Mouse (Mus musculus): ENCODE results near the gene Zmiz1. TPM values are rescaled to one million over a fixed set of nuclear protein-coding genes. Genes with fewer than 3 reads are reported as not detected.

Zmiz1 gene
- polyA plus RNA-seq, 1 experiment from 2014 or later, result 37.0 TPM

GRCm38 (mm10) chr14:25423721-25424443, 35.1 kb upstream of the Zmiz1 start:
- Histone ChIP-seq H3K27me3 (replicated peaks; ENCODE audit: control insufficient read depth, insufficient read depth, low read length) (no peaks in the 10 kb centered on the region), H3K36me3 (ENCODE audit: control insufficient read depth, insufficient read depth, low read length) (no peaks in the 10 kb centered on the region), H3K4me1 (ENCODE audit: control insufficient read depth, insufficient read depth, low read length) (peaks cover 21% of the 10 kb centered on the region), H3K9ac (ENCODE audit: low read length) (no peak overlapping the region), H3K4me2 (ENCODE audit: low read length) (no peak overlapping the region), H3K27ac (ENCODE audit: low read depth, low read length) (no peak overlapping the region), H3K4me3 (ENCODE audit: low read depth, low read length) (no peak overlapping the region), H3K9me3 (replicated peaks; ENCODE audit: control insufficient read depth, low read length) (no peaks in the 10 kb centered on the region)
- DNase-seq (ENCODE audit: low spot score) (no peak), ATAC-seq (no peak)
- 78% methylated on average over 7 of the region's 7 CpGs for WGBS

- no peak overlapping the region for H3K4me3 ChIP-seq (ENCODE audit: low read depth, low read length)
- no peak overlapping the region for H3K4me2 ChIP-seq (ENCODE audit: low read length)
- DNase-seq (ENCODE audit: low spot score) (no peak), ATAC-seq (no peak)
- H3K27ac ChIP-seq (ENCODE audit: low read depth, low read length), result no peak overlapping the region
- no peak overlapping the region for H3K9ac ChIP-seq (ENCODE audit: low read length)
- no peaks in the 10 kb centered on the region for H3K27me3 ChIP-seq (replicated peaks; ENCODE audit: control insufficient read depth, insufficient read depth, low read length)
- H3K36me3 ChIP-seq (ENCODE audit: control insufficient read depth, insufficient read depth, low read length), result no peaks in the 10 kb centered on the region
- no peaks in the 10 kb centered on the region for H3K4me1 ChIP-seq (ENCODE audit: control insufficient read depth, insufficient read depth, low read length)
- no peaks in the 10 kb centered on the region for H3K9me3 ChIP-seq (replicated peaks; ENCODE audit: control insufficient read depth, low read length)
These were observed 20.7 kb upstream of the Zmiz1 start for GRCm38 (mm10) chr14:25438255-25438654.

- Histone ChIP-seq H3K4me1 (ENCODE audit: control insufficient read depth, insufficient read depth, low read length) (no peaks in the 10 kb centered on the region), H3K4me3 (ENCODE audit: low read depth, low read length) (no peak overlapping the region), H3K36me3 (ENCODE audit: control insufficient read depth, insufficient read depth, low read length) (no peaks in the 10 kb centered on the region), H3K4me2 (ENCODE audit: low read length) (no peak overlapping the region), H3K27me3 (replicated peaks; ENCODE audit: control insufficient read depth, insufficient read depth, low read length) (no peaks in the 10 kb centered on the region), H3K9ac (ENCODE audit: low read length) (no peak overlapping the region), H3K9me3 (replicated peaks; ENCODE audit: control insufficient read depth, low read length) (no peaks in the 10 kb centered on the region), H3K27ac (ENCODE audit: low read depth, low read length) (no peak overlapping the region)
- no peak for DNase-seq (ENCODE audit: low spot score)
- 4% methylated on average over 1 of the region's 1 CpGs for WGBS
- no peak for ATAC-seq
These were observed 18.9 kb upstream of the Zmiz1 start for GRCm38 (mm10) chr14:25440116-25440515.

DNA sequence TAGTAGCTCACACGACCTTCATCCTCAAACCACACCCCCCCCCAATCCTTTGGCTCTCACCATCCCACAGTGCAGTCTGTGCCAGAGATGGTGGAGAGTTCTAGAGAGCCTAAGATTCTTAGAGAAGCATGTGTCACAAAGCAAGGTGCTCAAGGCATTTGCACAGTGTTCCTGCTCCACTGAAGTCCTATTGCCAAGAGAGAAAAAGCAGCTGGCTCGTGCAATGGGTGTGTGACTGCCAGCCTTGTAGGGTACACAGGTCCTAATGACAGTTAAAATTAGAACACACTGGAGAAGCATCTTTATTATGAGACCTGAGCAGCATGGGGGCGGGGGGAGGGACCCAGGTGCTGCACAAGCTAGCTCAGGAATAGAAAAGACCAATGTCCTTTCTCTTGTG, 18.2 kb upstream of the Zmiz1 start:
- Histone ChIP-seq H3K27ac (ENCODE audit: low read depth, low read length) (no peak overlapping the region), H3K9me3 (replicated peaks; ENCODE audit: control insufficient read depth, low read length) (no peaks in the 10 kb centered on the region), H3K27me3 (replicated peaks; ENCODE audit: control insufficient read depth, insufficient read depth, low read length) (no peaks in the 10 kb centered on the region), H3K36me3 (ENCODE audit: control insufficient read depth, insufficient read depth, low read length) (no peaks in the 10 kb centered on the region), H3K9ac (ENCODE audit: low read length) (no peak overlapping the region), H3K4me1 (ENCODE audit: control insufficient read depth, insufficient read depth, low read length) (no peaks in the 10 kb centered on the region), H3K4me2 (ENCODE audit: low read length) (no peak overlapping the region), H3K4me3 (ENCODE audit: low read depth, low read length) (no peak overlapping the region)
- DNase-seq (ENCODE audit: low spot score) (no peak), ATAC-seq (no peak)
- 49% methylated on average over 3 of the region's 3 CpGs for WGBS

DNA sequence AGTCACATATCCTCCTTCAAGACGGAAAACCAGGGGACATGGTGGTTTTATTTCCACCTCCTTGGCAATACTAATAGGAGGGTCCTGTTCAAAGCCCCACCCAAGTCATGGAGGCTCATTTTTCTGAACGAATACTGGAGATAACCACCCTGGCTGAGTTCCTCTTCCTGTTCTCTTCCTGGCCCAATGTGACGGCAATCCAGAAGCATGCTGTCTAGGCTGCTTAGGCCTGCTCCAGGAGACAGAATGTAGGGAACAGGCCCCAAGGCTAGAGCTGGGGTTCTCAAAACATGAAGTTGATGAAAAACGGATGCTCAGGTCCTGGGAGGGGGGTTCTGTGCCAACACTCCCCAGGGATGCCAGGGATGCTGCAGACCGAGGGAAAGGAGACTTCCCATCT, 17.5 kb upstream of the Zmiz1 start:
- no peaks in the 10 kb centered on the region for H3K4me1 ChIP-seq (ENCODE audit: control insufficient read depth, insufficient read depth, low read length)
- no peaks in the 10 kb centered on the region for H3K36me3 ChIP-seq (ENCODE audit: control insufficient read depth, insufficient read depth, low read length)
- no peaks in the 10 kb centered on the region for H3K27me3 ChIP-seq (replicated peaks; ENCODE audit: control insufficient read depth, insufficient read depth, low read length)
- no peak overlapping the region for H3K4me2 ChIP-seq (ENCODE audit: low read length)
- no peak for DNase-seq (ENCODE audit: low spot score)
- H3K4me3 ChIP-seq (ENCODE audit: low read depth, low read length), result no peak overlapping the region
- no peak for ATAC-seq
- 74% methylated on average over 5 of the region's 5 CpGs for WGBS
- no peak overlapping the region for H3K27ac ChIP-seq (ENCODE audit: low read depth, low read length)
- H3K9me3 ChIP-seq (replicated peaks; ENCODE audit: control insufficient read depth, low read length), result no peaks in the 10 kb centered on the region
- no peak overlapping the region for H3K9ac ChIP-seq (ENCODE audit: low read length)

GRCm38 (mm10) chr14:25442676-25443075, 16.3 kb upstream of the Zmiz1 start:
- WGBS, result 0% methylated on average over 1 of the region's 2 CpGs
- no peak for ATAC-seq
- no peaks in the 10 kb centered on the region for H3K36me3 ChIP-seq (ENCODE audit: control insufficient read depth, insufficient read depth, low read length)

GRCm38 (mm10) chr14:25447136-25447775, 11.7 kb upstream of the Zmiz1 start:
- ATAC-seq, result no peak
- Histone ChIP-seq H3K36me3 (ENCODE audit: control insufficient read depth, insufficient read depth, low read length) (no peaks in the 10 kb centered on the region), H3K9me3 (replicated peaks; ENCODE audit: control insufficient read depth, low read length) (no peaks in the 10 kb centered on the region), H3K27ac (ENCODE audit: low read depth, low read length) (no peak overlapping the region), H3K9ac (ENCODE audit: low read length) (no peak overlapping the region), H3K4me2 (ENCODE audit: low read length) (no peak overlapping the region), H3K27me3 (replicated peaks; ENCODE audit: control insufficient read depth, insufficient read depth, low read length) (no peaks in the 10 kb centered on the region), H3K4me3 (ENCODE audit: low read depth, low read length) (no peak overlapping the region), H3K4me1 (ENCODE audit: control insufficient read depth, insufficient read depth, low read length) (no peaks in the 10 kb centered on the region)
- no peak for DNase-seq (ENCODE audit: low spot score)
- 86% methylated on average over 6 of the region's 6 CpGs for WGBS

More at GRCm38 (mm10) chr14:25442676-25443075, 16.3 kb upstream of the Zmiz1 start:
- Histone ChIP-seq H3K4me2 (ENCODE audit: low read length) (no peak overlapping the region), H3K27ac (ENCODE audit: low read depth, low read length) (no peak overlapping the region), H3K27me3 (replicated peaks; ENCODE audit: control insufficient read depth, insufficient read depth, low read length) (no peaks in the 10 kb centered on the region), H3K4me1 (ENCODE audit: control insufficient read depth, insufficient read depth, low read length) (no peaks in the 10 kb centered on the region), H3K4me3 (ENCODE audit: low read depth, low read length) (no peak overlapping the region), H3K9me3 (replicated peaks; ENCODE audit: control insufficient read depth, low read length) (no peaks in the 10 kb centered on the region), H3K9ac (ENCODE audit: low read length) (no peak overlapping the region)
- no peak for DNase-seq (ENCODE audit: low spot score)

- Histone ChIP-seq H3K36me3 (ENCODE audit: control insufficient read depth, insufficient read depth, low read length) (no peaks in the 10 kb centered on the region), H3K9me3 (replicated peaks; ENCODE audit: control insufficient read depth, low read length) (no peaks in the 10 kb centered on the region), H3K4me3 (ENCODE audit: low read depth, low read length) (no peak overlapping the region), H3K4me1 (ENCODE audit: control insufficient read depth, insufficient read depth, low read length) (no peaks in the 10 kb centered on the region), H3K9ac (ENCODE audit: low read length) (no peak overlapping the region), H3K4me2 (ENCODE audit: low read length) (no peak overlapping the region), H3K27ac (ENCODE audit: low read depth, low read length) (no peak overlapping the region), H3K27me3 (replicated peaks; ENCODE audit: control insufficient read depth, insufficient read depth, low read length) (no peaks in the 10 kb centered on the region)
- DNase-seq (ENCODE audit: low spot score), result no peak
- no peak for ATAC-seq
- 21% methylated on average over 2 of the region's 2 CpGs for WGBS
These were observed 10.5 kb upstream of the Zmiz1 start for GRCm38 (mm10) chr14:25448471-25448870.

DNA sequence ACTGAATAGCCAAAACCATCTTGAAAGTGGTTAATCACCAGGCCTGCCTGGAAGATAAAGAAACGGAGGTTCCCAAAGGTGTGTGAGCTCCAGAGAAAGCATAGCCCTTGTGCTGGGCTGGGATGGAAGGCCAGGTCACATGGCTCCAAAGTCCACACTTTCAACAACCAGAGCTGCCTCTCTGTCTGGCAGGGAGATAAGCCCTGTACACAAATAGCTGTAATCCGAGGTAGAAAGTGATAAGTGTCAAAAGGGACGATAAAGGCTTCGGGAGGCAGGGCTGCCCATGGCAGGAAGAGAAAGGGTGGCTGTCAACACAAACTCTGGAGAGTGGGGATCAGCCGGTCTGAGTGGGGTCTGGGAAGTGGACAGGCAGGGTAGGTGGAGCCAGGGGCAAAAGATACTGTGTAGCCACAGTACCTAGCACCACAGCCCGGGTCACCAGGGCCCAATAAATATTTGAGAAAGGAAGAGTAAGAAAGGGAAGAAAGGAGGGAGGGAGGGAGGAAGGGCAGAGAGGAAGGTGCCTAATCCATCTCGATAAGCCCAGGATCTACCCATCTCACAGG, 7.8 kb upstream of the Zmiz1 start:
- no peak overlapping the region for H3K9ac ChIP-seq (ENCODE audit: low read length)
- no peaks in the 10 kb centered on the region for H3K27me3 ChIP-seq (replicated peaks; ENCODE audit: control insufficient read depth, insufficient read depth, low read length)
- H3K4me3 ChIP-seq (ENCODE audit: low read depth, low read length), result no peak overlapping the region
- no peak overlapping the region for H3K27ac ChIP-seq (ENCODE audit: low read depth, low read length)
- DNase-seq (ENCODE audit: low spot score) (no peak), ATAC-seq (no peak)
- H3K36me3 ChIP-seq (ENCODE audit: control insufficient read depth, insufficient read depth, low read length), result no peaks in the 10 kb centered on the region
- H3K9me3 ChIP-seq (replicated peaks; ENCODE audit: control insufficient read depth, low read length), result no peaks in the 10 kb centered on the region
- H3K4me2 ChIP-seq (ENCODE audit: low read length), result no peak overlapping the region
- H3K4me1 ChIP-seq (ENCODE audit: control insufficient read depth, insufficient read depth, low read length), result no peaks in the 10 kb centered on the region
- WGBS, result 57% methylated on average over 7 of the region's 7 CpGs

Measured in forebrain, embryonic 14.5 days (tissue).